Mouse (Mus musculus) G1E (cell line): ENCODE data around the gene Nudt17. TPM values are rescaled to one million over a fixed set of nuclear protein-coding genes. Genes with fewer than 3 reads are reported as not detected.

Experiments used
- ATAC-seq: 2 replicates; pipeline ENCODE4 v1.8.0; 2016; ENCODE audit warnings: mild to moderate bottlenecking; ENCODE audit not compliant: insufficient number of reproducible peaks, poor library complexity, low FRiP score, severe bottlenecking; ENCODE audit errors: extremely low read depth
- DNase-seq: peaks from one replicate; pipeline ENCODE4 v3.0.0; 2012; ENCODE audit warnings: low spot score
- H3K27me3 ChIP-seq: 2 replicates; pipeline ENCODE4 v1.6.1; 2012; ENCODE audit warnings: mild to moderate bottlenecking, low read length, inconsistent platforms; ENCODE audit not compliant: insufficient read depth
- H3K36me3 ChIP-seq: replicated peaks from 2 replicates; pipeline ENCODE3; 2012; ENCODE audit warnings: mild to moderate bottlenecking, inconsistent platforms
- H3K4me1 ChIP-seq: 2 replicates; pipeline ENCODE4 v1.6.1; 2012; ENCODE audit warnings: low read depth, low read length, inconsistent platforms, mixed read lengths; ENCODE audit not compliant: insufficient read depth
- H3K4me3 ChIP-seq: 2 replicates; pipeline ENCODE4 v1.5.1; 2012; ENCODE audit warnings: low read depth, mild to moderate bottlenecking, inconsistent platforms, low read length, moderate library complexity, mixed read lengths
- H3K9me3 ChIP-seq: replicated peaks from 2 replicates; pipeline ENCODE4 v1.6.1; 2012; ENCODE audit warnings: inconsistent platforms
- CTCF ChIP-seq: IDR thresholded peaks from 2 replicates; pipeline ENCODE4 v1.5.1; 2012; ENCODE audit warnings: low read depth, low read length, inconsistent platforms, mixed read lengths
- GATA1 ChIP-seq: IDR thresholded peaks from 2 replicates; pipeline ENCODE4 v1.6.1; 2012; ENCODE audit warnings: borderline replicate concordance, low read length, inconsistent platforms, mixed read lengths
- GATA2 ChIP-seq: IDR thresholded peaks from 2 replicates; pipeline ENCODE4 v1.6.1; 2012; ENCODE audit warnings: low read depth, low read length, inconsistent platforms, borderline replicate concordance
- POLR2AphosphoS5 ChIP-seq: IDR thresholded peaks from 2 replicates; pipeline ENCODE4 v1.6.1; 2012; ENCODE audit warnings: low read depth, low read length, inconsistent platforms; ENCODE audit not compliant: insufficient replicate concordance
- TAL1 ChIP-seq: conservative IDR thresholded peaks from 2 replicates; pipeline ENCODE4 v1.6.1; 2012; ENCODE audit warnings: low read depth, low read length, inconsistent platforms, mixed read lengths
- polyA plus RNA-seq: library from polyadenylated mRNA; stranded (reverse); fragments of >175 nt; gene quantifications from 2 replicates; pipeline ENCODE4 v1.2.3, GENCODE M21; 2012
- total RNA-seq, 2 experiments: library from RNA; stranded (forward) in 1 of 2; stranded (reverse) in 1 of 2; fragments of 200-1000 nt in 1 of 2; fragments of >200 nt in 1 of 2; fragmentation: Nextera tagmentation in 1 of 2; gene quantifications; 2 replicates each; pipeline ENCODE4 v1.2.3; 2014 to 2017

Nudt17 gene
- total and polyA plus RNA-seq, 3 experiments: 0.22 to 0.83 TPM; not detected in 1

- TF ChIP-seq GATA1 (no peak), POLR2AphosphoS5 (no peak), TAL1 (no peak), CTCF (no peak), GATA2 (no peak)
- ATAC-seq (no peak), DNase-seq (no peak)
- peaks cover 32% of the 10 kb centered on the region for H3K36me3 ChIP-seq
- no peaks in the 10 kb centered on the region for H3K9me3 ChIP-seq
- H3K4me1 ChIP-seq: peaks cover 15% of the 10 kb centered on the region
- no peaks in the 10 kb centered on the region for H3K27me3 ChIP-seq
- H3K4me3 ChIP-seq: no peak overlapping the region
These were observed 28.8 kb upstream of the Nudt17 start for GRCm38 (mm10) chr3:96737013-96737740.

- DNase-seq (no peak), ATAC-seq (no peak)
- Histone ChIP-seq H3K9me3 (no peaks in the 10 kb centered on the region), H3K4me1 (peaks cover 16% of the 10 kb centered on the region), H3K27me3 (no peaks in the 10 kb centered on the region), H3K4me3 (no peak overlapping the region), H3K36me3 (peaks cover 34% of the 10 kb centered on the region)
- TF ChIP-seq TAL1 (no peak), GATA1 (no peak), GATA2 (no peak), POLR2AphosphoS5 (no peak), CTCF (no peak)
These were observed 26.8 kb upstream of the Nudt17 start for GRCm38 (mm10) chr3:96735200-96735599.

GRCm38 (mm10) chr3:96733984-96734383 is 25.6 kb upstream of the Nudt17 start:
- Histone ChIP-seq H3K4me1 (peaks cover 26% of the 10 kb centered on the region), H3K36me3 (peaks cover 32% of the 10 kb centered on the region), H3K9me3 (no peaks in the 10 kb centered on the region), H3K27me3 (no peaks in the 10 kb centered on the region), H3K4me3 (no peak overlapping the region)
- TF ChIP-seq TAL1 (no peak), GATA1 (no peak), CTCF (no peak), GATA2 (no peak), POLR2AphosphoS5 (no peak)
- DNase-seq (no peak), ATAC-seq (no peak)

GRCm38 (mm10) chr3:96730785-96731184 is 22.4 kb upstream of the Nudt17 start:
- H3K27me3 ChIP-seq: no peaks in the 10 kb centered on the region
- no peaks in the 10 kb centered on the region for H3K9me3 ChIP-seq
- peaks cover 38% of the 10 kb centered on the region for H3K4me1 ChIP-seq
- DNase-seq (no peak), ATAC-seq (no peak)
- peaks cover 13% of the 10 kb centered on the region for H3K36me3 ChIP-seq
- no peak overlapping the region for H3K4me3 ChIP-seq
- TF ChIP-seq TAL1 (no peak), GATA2 (no peak), GATA1 (no peak), POLR2AphosphoS5 (no peak), CTCF (no peak)

- no peak for ATAC-seq
- peaks cover 25% of the 10 kb centered on the region for H3K36me3 ChIP-seq
- H3K9me3 ChIP-seq: no peaks in the 10 kb centered on the region
- DNase-seq: no peak
- H3K4me3 ChIP-seq: no peak overlapping the region
- TF ChIP-seq GATA2: no peak
- no peak for TF ChIP-seq POLR2AphosphoS5
- TF ChIP-seq CTCF: no peak
- no peak for TF ChIP-seq TAL1
- no peak for TF ChIP-seq GATA1
- peaks cover 39% of the 10 kb centered on the region for H3K4me1 ChIP-seq
- no peaks in the 10 kb centered on the region for H3K27me3 ChIP-seq
These were observed 21.0 kb upstream of the Nudt17 start for GRCm38 (mm10) chr3:96729403-96729784.

- peaks cover 28% of the 10 kb centered on the region for H3K36me3 ChIP-seq
- H3K27me3 ChIP-seq: no peaks in the 10 kb centered on the region
- H3K4me1 ChIP-seq: peaks cover 37% of the 10 kb centered on the region
- H3K9me3 ChIP-seq: no peaks in the 10 kb centered on the region
- TF ChIP-seq GATA2 (no peak), GATA1 (no peak), POLR2AphosphoS5 (no peak), TAL1 (no peak), CTCF (no peak)
- peak overlapping the region; percentile 99; the same call in 1 of the 2 replicates for H3K4me3 ChIP-seq
- ATAC-seq (no peak), DNase-seq (no peak)
These were observed 20.5 kb upstream of the Nudt17 start for GRCm38 (mm10) chr3:96728634-96729402.
